Mouse (Mus musculus) ES-E14 (cell line): ENCODE measurements around the gene Myh7b. TPM values are rescaled to one million over a fixed set of nuclear protein-coding genes. Genes with fewer than 3 reads are reported as not detected.

Source experiments
- DNase-seq: peaks from one replicate; pipeline ENCODE4 v3.0.0-alpha.2; 2013; ENCODE audit warnings: low read depth, low spot score
- H3K27ac ChIP-seq: 2 replicates; pipeline ENCODE4 v1.5.1; 2012; ENCODE audit warnings: low read depth, mild to moderate bottlenecking, low read length, moderate library complexity, mixed read lengths; ENCODE audit not compliant: poor library complexity, insufficient read depth, severe bottlenecking
- H3K36me3 ChIP-seq: 2 replicates; pipeline ENCODE4 v1.6.1; 2012; ENCODE audit warnings: mild to moderate bottlenecking, low read length, moderate library complexity, mixed read lengths; ENCODE audit not compliant: control insufficient read depth, poor library complexity, insufficient read depth, severe bottlenecking
- H3K4me1 ChIP-seq, 2 experiments: fragments of 150-350 bp in 1 of 2; sonication (generic) in 1 of 2; 2 replicates each; pipeline ENCODE4 v1.6.1; 2012; ENCODE audit warnings: low read length in 2 of 2, mild to moderate bottlenecking in 1 of 2, mixed read lengths in 1 of 2; ENCODE audit not compliant: control insufficient read depth in 2 of 2, insufficient read depth in 2 of 2, poor library complexity in 1 of 2
- H3K4me3 ChIP-seq, 2 experiments: fragments of 150-350 bp in 1 of 2; sonication (generic) in 1 of 2; 2 replicates each; pipeline ENCODE4 v1.5.1; 2012; ENCODE audit warnings: low read length in 2 of 2, low read depth in 1 of 2, mild to moderate bottlenecking in 1 of 2, mixed read lengths in 1 of 2; ENCODE audit not compliant: insufficient read depth in 1 of 2, poor library complexity in 1 of 2, severe bottlenecking in 1 of 2
- H3K9ac ChIP-seq: 2 replicates; pipeline ENCODE4 v1.6.1; 2012; ENCODE audit warnings: low read depth, mild to moderate bottlenecking, low read length, mixed read lengths; ENCODE audit not compliant: poor library complexity, insufficient read depth, severe bottlenecking
- H3K9me3 ChIP-seq: fragments of 150-350 bp; sonication (generic); 2 replicates; pipeline ENCODE4 v1.6.1; 2012; ENCODE audit warnings: low read depth, mild to moderate bottlenecking, low read length; ENCODE audit not compliant: control insufficient read depth, insufficient read depth
- CHD2 ChIP-seq: IDR thresholded peaks from 2 replicates; pipeline ENCODE4 v1.6.1; 2014; ENCODE audit warnings: mild to moderate bottlenecking, low read depth, low read length, inconsistent platforms
- HCFC1 ChIP-seq: IDR thresholded peaks from 2 replicates; pipeline ENCODE4 v1.6.1; 2012; ENCODE audit warnings: low read length, inconsistent platforms, borderline replicate concordance; ENCODE audit not compliant: insufficient read depth
- MAFK ChIP-seq: IDR thresholded peaks from 2 replicates; pipeline ENCODE4 v1.6.1; 2014; ENCODE audit warnings: mild to moderate bottlenecking, low read depth, low read length, inconsistent platforms; ENCODE audit not compliant: insufficient read depth
- ZC3H11A ChIP-seq: IDR thresholded peaks from 2 replicates; pipeline ENCODE4 v1.6.1; 2012; ENCODE audit warnings: low read depth, mild to moderate bottlenecking, inconsistent platforms, low read length, borderline replicate concordance
- ZNF384 ChIP-seq: IDR thresholded peaks from 2 replicates; pipeline ENCODE4 v1.6.1; 2012; ENCODE audit warnings: low read depth, low read length, inconsistent platforms
- in situ Hi-C, 2 experiments: fragments of 600-800 bp; cut with MboI; formaldehyde crosslinking; loops; one replicate each; pipeline ENCODE4 v1.15.1; 2025; ENCODE audit warnings: low sequenced_read_pairs in 2 of 2, inconsistent platforms in 1 of 2; ENCODE audit not compliant: unreplicated experiment in 2 of 2
- total RNA-seq: library from RNA; depleted of rRNA; stranded (reverse); fragments of 300-350 nt; gene quantifications from 2 replicates; pipeline ENCODE4 v1.2.3, GENCODE M21; 2012

The Myh7b gene
- total RNA-seq, 1 experiment: 5.4 TPM

GRCm38 (mm10) chr2:155616971-155617370 lies 6.0 kb downstream of the Myh7b start:
- Histone ChIP-seq H3K4me1 (peaks cover 5 to 29% of the 10 kb centered on the region in 2 experiments; a peak in 3 of 4 replicates), H3K27ac (no peak overlapping the region), H3K9ac (no peak overlapping the region), H3K36me3 (no peaks in the 10 kb centered on the region), H3K4me3 (no peak overlapping the region), H3K9me3 (no peaks in the 10 kb centered on the region)
- in situ Hi-C loops: loop anchor here (5.0 to 10.0 kb wide), 2 partner anchors 100 to 102 kb away; partner anchors contain the start of genes Acss2 (in 2 of the 2) and Ggt7 (in 2 of the 2)
- no peak for DNase-seq
- TF ChIP-seq MAFK: no peak
- no peak for TF ChIP-seq ZNF384
- TF ChIP-seq CHD2: no peak

GRCm38 (mm10) chr2:155619817-155620216 lies 8.8 kb downstream of the Myh7b start:
- Histone ChIP-seq H3K9me3 (no peaks in the 10 kb centered on the region), H3K4me3 (no peak overlapping the region), H3K27ac (no peak overlapping the region), H3K36me3 (no peaks in the 10 kb centered on the region), H3K4me1 (peaks cover 5 to 16% of the 10 kb centered on the region in 2 experiments; a peak in 1 of 4 replicates), H3K9ac (no peak overlapping the region)
- peak; percentile 73 for DNase-seq
- no peak for TF ChIP-seq HCFC1
- TF ChIP-seq ZC3H11A: peak; percentile 80
- in situ Hi-C loops: loop anchor here (5.0 to 10.0 kb wide), 2 partner anchors 103 to 105 kb away; partner anchors contain the start of genes Acss2 (in 2 of the 2) and Ggt7 (in 2 of the 2)

DNA sequence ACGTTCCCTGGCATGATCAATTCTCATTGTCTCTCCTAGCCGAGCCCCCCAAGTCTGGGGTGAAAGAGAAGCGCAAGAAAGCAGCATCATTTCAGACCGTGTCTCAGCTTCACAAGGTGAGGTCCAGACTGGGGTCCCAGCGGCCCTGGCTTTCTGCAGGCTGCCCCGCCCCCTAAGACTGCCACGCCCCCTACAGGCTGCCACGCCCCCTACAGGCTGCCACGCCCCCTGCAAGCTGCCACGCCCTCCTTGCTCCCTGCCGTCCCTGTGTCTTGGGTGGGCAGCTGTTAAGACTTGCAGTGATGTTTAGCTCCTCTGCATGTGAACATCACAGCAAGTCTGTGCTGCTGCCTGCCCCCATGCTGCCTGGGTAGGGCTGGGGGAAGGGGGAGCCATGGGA lies 11.6 kb downstream of the Myh7b start:
- no peak for DNase-seq
- in situ Hi-C loops: no loop called here
- no peak overlapping the region for H3K27ac ChIP-seq
- no peaks in the 10 kb centered on the region for H3K36me3 ChIP-seq
- TF ChIP-seq CHD2: no peak
- TF ChIP-seq ZNF384: no peak
- TF ChIP-seq MAFK: no peak
- no peak for TF ChIP-seq HCFC1
- no peak for TF ChIP-seq ZC3H11A
- no peak overlapping the region for H3K9ac ChIP-seq
- no peaks in the 10 kb centered on the region for H3K9me3 ChIP-seq
- H3K4me3 ChIP-seq: no peak overlapping the region
- H3K4me1 ChIP-seq: peaks cover 0 to 25% of the 10 kb centered on the region in 2 experiments; a peak in 1 of 4 replicates

GRCm38 (mm10) chr2:155623996-155624395 lies 13.0 kb downstream of the Myh7b start:
- Histone ChIP-seq H3K9ac (no peak overlapping the region), H3K36me3 (no peaks in the 10 kb centered on the region), H3K27ac (no peak overlapping the region), H3K9me3 (no peaks in the 10 kb centered on the region), H3K4me3 (no peak overlapping the region), H3K4me1 (peaks cover 0 to 25% of the 10 kb centered on the region in 2 experiments; a peak in 1 of 4 replicates)
- in situ Hi-C loops: no loop called here
- TF ChIP-seq MAFK: no peak
- no peak for TF ChIP-seq ZC3H11A
- no peak for TF ChIP-seq ZNF384
- TF ChIP-seq HCFC1: no peak
- no peak for TF ChIP-seq CHD2
- DNase-seq: no peak

DNA sequence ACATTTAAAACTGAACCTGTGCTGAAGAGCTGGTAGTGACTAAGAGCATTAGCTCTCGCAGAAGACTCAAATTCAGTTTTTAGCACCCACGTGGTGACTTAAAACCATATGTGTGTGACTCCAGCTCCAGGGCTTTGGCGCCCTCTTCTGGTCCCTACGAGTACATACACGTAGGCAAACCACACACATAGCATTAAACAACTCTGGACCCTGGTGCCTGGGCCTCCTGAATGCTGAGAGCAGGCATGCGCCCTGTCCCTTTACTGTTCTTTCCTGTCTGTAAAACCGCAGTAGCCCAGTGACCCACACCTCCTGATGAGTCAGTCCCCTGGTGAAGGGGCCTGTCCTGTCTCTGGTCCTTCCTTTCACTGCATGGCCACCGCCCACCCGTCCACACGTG lies 13.7 kb downstream of the Myh7b start:
- TF ChIP-seq MAFK (no peak), ZNF384 (no peak), ZC3H11A (no peak), CHD2 (no peak), HCFC1 (no peak)

More for the DNA sequence above, 13.7 kb downstream of the Myh7b start:
- Histone ChIP-seq H3K9ac (no peak overlapping the region), H3K4me1 (peaks cover 0 to 24% of the 10 kb centered on the region in 2 experiments; a peak in 1 of 4 replicates), H3K9me3 (no peaks in the 10 kb centered on the region), H3K4me3 (no peak overlapping the region; a peak in 1 of 4 replicates), H3K27ac (no peak overlapping the region), H3K36me3 (no peaks in the 10 kb centered on the region)
- peak; percentile 86 for DNase-seq
- in situ Hi-C loops: no loop called here
